Mouse (Mus musculus) retina, postnatal 1 day (tissue): ENCODE data around the gene Irf2bp2.

Experiments
- DNase-seq: peaks from one replicate; pipeline ENCODE4 v3.0.0-alpha.2; 2012

Irf2bp2 gene

DNA sequence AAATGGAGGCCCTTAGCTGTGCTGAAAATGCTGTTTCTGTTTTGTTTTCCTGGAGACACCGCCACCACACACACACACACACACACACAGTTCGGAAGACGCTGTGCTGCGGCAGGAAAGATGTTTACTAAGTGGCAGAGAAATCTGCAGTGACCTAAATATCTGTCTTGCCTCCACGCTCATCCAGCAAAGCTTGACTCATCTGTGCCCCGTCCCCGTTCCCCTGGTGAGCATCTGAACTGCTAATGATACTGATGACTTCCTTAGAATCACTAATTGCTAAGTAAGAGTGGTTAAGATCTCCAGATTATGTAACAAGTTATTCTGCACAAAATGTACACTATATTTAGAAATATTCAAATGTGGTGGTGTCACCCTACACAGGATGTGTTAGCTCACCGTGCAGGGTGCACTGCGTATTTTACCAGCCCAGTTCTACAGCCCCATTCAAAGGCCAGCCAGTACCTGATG lies 8.2 kb downstream of the Irf2bp2 start:
- DNase-seq, result peak; percentile 58

- no peak for DNase-seq
These were observed 8.9 kb downstream of the Irf2bp2 start for GRCm38 (mm10) chr8:126584844-126585231.

DNA sequence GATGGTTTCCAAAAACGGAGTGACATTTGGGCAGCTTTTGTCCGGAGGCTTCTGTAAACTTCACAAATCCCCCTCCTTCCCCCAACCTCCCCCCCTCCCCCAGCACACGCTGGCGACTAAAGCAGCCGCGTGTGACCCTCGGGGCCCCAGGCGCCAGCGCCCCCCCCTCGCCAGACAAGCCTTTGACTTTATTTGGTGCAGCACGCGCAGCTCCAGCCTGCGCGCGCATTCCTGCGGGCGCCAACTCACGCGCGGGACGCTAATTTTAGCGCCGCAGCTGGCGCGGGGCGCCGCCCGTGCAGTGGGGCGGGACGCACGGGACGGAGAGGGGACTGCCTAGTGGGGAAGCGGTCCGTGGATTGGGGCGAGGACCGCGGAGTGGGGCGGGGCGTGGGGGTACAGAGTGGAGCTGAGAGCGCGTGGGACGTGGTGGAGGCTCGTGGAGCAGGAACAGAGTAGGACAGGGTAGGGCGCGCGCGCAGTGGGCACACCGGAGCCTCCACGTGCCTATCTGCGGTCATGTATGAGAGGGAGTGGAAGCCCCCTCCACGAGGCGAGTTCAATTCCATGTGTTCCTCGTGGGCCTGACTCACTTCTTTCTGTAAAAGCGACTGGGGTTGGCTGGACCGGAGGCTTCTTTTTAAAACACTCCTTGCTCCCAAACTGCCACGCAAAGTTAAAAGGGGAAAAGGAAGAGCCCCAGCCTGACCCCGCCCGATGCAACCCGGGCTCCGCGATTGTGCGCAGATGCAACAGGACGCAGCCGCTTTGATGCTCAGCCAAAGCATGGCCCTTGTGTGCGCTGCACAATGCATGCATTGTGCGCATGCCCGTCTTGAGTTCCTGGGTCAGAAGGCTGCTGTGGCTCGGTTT lies 9.6 kb downstream of the Irf2bp2 start:
- DNase-seq, result peak; percentile 93

GRCm38 (mm10) chr8:126583534-126583933 lies 10.3 kb downstream of the Irf2bp2 start:
- DNase-seq, result peak; percentile 69

GRCm38 (mm10) chr8:126583018-126583417 lies 10.8 kb downstream of the Irf2bp2 start:
- peak; percentile 25 for DNase-seq

DNA sequence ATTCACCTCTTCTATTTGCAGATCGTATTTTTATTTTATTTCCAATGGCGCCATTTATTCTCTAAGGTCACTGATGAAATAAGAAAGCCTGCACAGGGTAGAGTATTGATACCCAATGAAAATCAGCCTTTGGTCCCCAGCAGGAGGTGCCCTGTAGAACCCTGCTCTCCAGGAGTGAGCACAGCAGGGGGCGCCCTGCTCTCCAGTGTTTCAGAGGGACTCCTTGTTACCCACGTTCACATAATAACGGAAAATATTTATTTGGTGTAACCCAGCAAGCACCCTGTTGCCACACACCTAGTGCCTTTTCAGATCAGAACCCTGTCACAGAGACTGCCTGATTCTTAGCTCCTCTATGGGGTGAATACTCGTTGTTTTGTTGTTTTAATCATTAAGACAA lies 11.3 kb downstream of the Irf2bp2 start:
- DNase-seq, result peak; percentile 56

- DNase-seq, result no peak
These were observed 12.1 kb downstream of the Irf2bp2 start for GRCm38 (mm10) chr8:126581662-126582061.

DNA sequence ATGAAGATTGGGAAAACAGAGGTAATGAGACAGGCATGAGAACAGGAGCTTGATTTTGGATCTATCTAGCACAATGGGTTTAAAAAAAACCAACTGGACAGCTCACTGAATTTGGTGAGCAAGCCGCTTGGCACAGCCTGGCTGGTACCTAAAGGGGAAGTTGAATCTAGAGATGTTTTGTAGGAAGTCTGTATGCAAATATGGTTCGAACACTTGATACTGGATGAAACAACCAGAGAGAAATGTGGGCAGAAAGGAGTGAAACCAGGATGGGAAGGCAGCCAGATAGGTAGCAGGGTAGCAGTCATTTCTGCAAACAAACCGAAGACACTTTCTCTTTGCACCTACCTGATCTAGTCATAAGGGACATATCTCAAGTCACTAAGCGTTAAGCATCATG lies 13.0 kb downstream of the Irf2bp2 start:
- DNase-seq, result no peak

DNA sequence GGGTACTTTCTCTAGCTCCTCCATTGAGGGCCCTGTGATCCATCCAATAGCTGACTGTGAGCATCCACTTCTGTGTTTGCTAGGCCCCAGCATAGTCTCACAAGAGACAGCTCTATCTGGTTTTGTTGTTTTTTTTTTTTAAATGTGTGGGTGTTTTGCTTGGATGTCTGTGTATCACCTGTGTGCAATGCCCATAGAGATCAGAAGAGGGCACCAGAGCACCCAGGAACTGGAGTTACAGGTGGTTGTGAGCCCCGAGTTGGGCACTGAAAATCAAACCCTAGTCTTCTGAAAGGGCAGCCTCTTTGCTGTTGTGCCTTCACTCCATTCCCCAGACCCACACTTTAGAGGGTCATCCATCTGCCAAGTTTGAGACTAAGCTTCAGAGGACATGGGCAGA lies 13.7 kb downstream of the Irf2bp2 start:
- DNase-seq, result no peak

GRCm38 (mm10) chr8:126578641-126579040 lies 15.1 kb downstream of the Irf2bp2 start:
- DNase-seq, result no peak

- DNase-seq, result no peak
These were observed 16.9 kb downstream of the Irf2bp2 start for GRCm38 (mm10) chr8:126576919-126577318.

GRCm38 (mm10) chr8:126576086-126576485 lies 17.7 kb downstream of the Irf2bp2 start:
- DNase-seq, result no peak

GRCm38 (mm10) chr8:126574882-126575637 lies 18.7 kb downstream of the Irf2bp2 start:
- DNase-seq, result no peak

- no peak for DNase-seq
These were observed 19.9 kb downstream of the Irf2bp2 start for GRCm38 (mm10) chr8:126573878-126574277.

GRCm38 (mm10) chr8:126573079-126573694 lies 20.6 kb downstream of the Irf2bp2 start:
- DNase-seq, result no peak

DNA sequence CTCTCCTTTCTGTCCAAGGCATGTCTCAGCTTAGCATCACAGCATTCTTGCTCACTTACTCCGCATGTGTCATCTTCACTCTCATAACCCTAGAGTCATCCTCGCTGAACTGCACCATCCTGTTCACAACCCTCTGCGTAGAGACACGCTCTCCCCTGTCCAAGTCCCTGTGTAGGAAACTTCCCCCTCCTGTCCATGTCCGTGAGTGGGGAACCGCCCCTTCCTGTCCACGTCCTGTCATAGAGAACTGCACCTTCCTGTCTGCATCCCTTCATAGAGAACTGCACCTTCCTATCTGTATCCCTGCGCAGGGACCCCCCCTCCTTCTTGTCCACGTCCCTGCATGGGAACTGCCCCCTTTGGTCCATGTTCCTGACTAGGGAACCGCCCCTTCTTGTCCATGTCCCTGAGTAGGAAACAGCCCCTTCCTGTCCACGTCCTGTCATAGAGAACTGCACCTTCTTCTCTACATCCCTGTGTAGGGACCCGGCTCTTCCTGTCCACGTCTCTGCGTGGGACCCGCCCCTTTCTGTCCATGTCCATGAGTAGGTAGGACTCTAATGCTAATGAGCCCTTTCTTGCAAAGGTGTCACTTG lies 22.6 kb downstream of the Irf2bp2 start:
- no peak for DNase-seq

DNA sequence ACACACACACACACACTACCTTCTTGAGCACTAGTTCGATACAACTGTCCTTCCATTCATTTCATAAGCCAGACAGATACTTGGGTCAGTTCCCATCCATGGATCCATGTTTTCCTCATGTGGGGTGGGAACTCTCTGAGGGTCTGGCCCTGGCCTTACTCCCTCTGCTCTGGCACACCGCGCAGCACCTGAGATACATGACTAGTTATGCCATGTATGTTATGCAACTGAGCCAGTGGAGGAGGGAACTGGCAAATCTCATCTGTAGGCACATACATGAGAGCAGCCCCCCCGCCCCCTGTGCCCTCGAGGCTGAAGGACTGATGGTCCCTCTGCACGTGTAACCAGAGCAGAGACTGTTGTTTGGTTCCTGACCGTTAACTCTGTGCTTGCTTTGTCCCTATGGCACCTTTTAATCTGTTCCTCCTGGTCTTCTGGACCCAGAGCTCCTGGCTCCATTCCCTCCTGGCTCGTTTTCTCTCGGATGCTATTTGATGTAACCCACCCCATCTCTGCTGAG lies 23.2 kb downstream of the Irf2bp2 start:
- no peak for DNase-seq

- peak; percentile 61 for DNase-seq
These were observed 23.7 kb downstream of the Irf2bp2 start for GRCm38 (mm10) chr8:126570046-126570445.

DNA sequence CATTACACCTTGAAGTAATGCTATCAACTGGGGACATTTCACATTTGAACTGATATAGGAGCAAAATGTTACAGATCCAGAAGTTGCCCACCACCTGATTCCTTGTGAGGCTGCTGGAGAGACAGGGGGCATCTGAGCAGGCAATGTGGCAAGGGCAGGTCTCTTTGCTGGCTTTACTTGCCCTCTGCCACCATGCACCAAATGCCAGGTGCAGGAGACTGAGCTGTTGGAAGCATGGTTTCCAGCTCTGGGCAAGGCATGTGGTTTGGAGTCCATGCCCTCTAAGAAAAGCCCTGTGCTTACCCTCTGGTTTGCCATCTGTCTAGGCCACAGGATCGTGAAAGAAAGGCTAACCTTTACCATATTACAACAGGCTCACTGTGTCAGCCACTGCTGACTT lies 24.1 kb downstream of the Irf2bp2 start:
- no peak for DNase-seq

GRCm38 (mm10) chr8:126567674-126568073 lies 26.1 kb downstream of the Irf2bp2 start:
- DNase-seq, result peak; percentile 90

GRCm38 (mm10) chr8:126566446-126567062 lies 27.2 kb downstream of the Irf2bp2 start:
- DNase-seq, result peak; percentile 91

- DNase-seq, result peak; percentile 30
These were observed 27.8 kb downstream of the Irf2bp2 start for GRCm38 (mm10) chr8:126565954-126566445.
